Mouse (Mus musculus) heart, embryonic 13.5 days (tissue): Measurements from ENCODE around the gene Klf9. TPM values are rescaled to one million over a fixed set of nuclear protein-coding genes. Genes with fewer than 3 reads are reported as not detected.

Experiments
- ATAC-seq: fragments of 200-750 bp; cut with Nextera tagmentation; 2 replicates; pipeline ENCODE4 v1.8.0; 2017; ENCODE audit warnings: moderate TSS enrichment; ENCODE audit not compliant: insufficient number of reproducible peaks, low FRiP score, low TSS enrichment; ENCODE audit errors: extremely low read depth
- H3K27ac ChIP-seq: fragments of 300-500 bp; sonication (generic); replicated peaks from 2 replicates; pipeline ENCODE4 v1.5.1; 2015; ENCODE audit warnings: moderate library complexity, mild to moderate bottlenecking, inconsistent platforms
- H3K27me3 ChIP-seq: fragments of 300-500 bp; sonication (generic); replicated peaks from 2 replicates; pipeline ENCODE4 v1.6.1; 2015; ENCODE audit warnings: mild to moderate bottlenecking, inconsistent platforms
- H3K36me3 ChIP-seq: fragments of 300-500 bp; sonication (generic); 2 replicates; pipeline ENCODE4 v1.6.1; 2015; ENCODE audit warnings: mild to moderate bottlenecking, inconsistent platforms
- H3K4me1 ChIP-seq: fragments of 300-500 bp; sonication (generic); 2 replicates; pipeline ENCODE4 v1.6.1; 2015; ENCODE audit warnings: inconsistent platforms
- H3K4me2 ChIP-seq: fragments of 300-500 bp; sonication (generic); 2 replicates; pipeline ENCODE4 v1.6.1; 2015; ENCODE audit warnings: inconsistent platforms, mild to moderate bottlenecking, moderate library complexity
- H3K4me3 ChIP-seq: fragments of 300-500 bp; sonication (generic); 2 replicates; pipeline ENCODE4 v1.5.1; 2015; ENCODE audit warnings: moderate library complexity, mild to moderate bottlenecking, inconsistent platforms
- H3K9ac ChIP-seq: fragments of 300-500 bp; sonication (generic); 2 replicates; pipeline ENCODE4 v1.6.1; 2015; ENCODE audit warnings: inconsistent platforms, mild to moderate bottlenecking, moderate library complexity
- H3K9me3 ChIP-seq: fragments of 300-500 bp; sonication (generic); 2 replicates; pipeline ENCODE4 v1.6.1; 2016; ENCODE audit warnings: inconsistent platforms
- WGBS: fragments of 180-500 bp; shearing (Covaris S2); methylation state at CpG from one replicate; pipeline ENCODE4 v1.1.7; 2015; ENCODE audit warnings: mixed read lengths; 5-methylcytosine and 5-hydroxymethylcytosine counted together
- polyA plus RNA-seq: library from polyadenylated mRNA; unstranded; fragments of >200 nt; fragmentation: Nextera tagmentation; extraction: Ambion mirVana; gene quantifications from 2 replicates; pipeline ENCODE4 v1.2.1, GENCODE M21; 2015

The Klf9 gene
- polyA plus RNA-seq, 1 experiment from 2014 or later = 2.2 TPM

GRCm38 (mm10) chr19:23151651-23152070 lies 10.6 kb downstream of the Klf9 start:
- WGBS = 21% methylated on average over 11 of the region's 11 CpGs
- Histone ChIP-seq H3K4me2 (peak overlapping the region; percentile 55), H3K4me3 (no peak overlapping the region; the same call in 1 of the 2 replicates)

GRCm38 (mm10) chr19:23152201-23152640 lies 11.2 kb downstream of the Klf9 start:
- no peaks in the 10 kb centered on the region for H3K27me3 ChIP-seq
- H3K9me3 ChIP-seq = no peaks in the 10 kb centered on the region
- peaks cover 27% of the 10 kb centered on the region for H3K4me1 ChIP-seq
- peak overlapping the region; percentile 55 for H3K4me2 ChIP-seq
- no peak overlapping the region for H3K27ac ChIP-seq
- 17% methylated on average over 4 of the region's 4 CpGs for WGBS
- no peak for ATAC-seq
- no peak overlapping the region for H3K4me3 ChIP-seq
- no peaks in the 10 kb centered on the region for H3K36me3 ChIP-seq
- no peak overlapping the region for H3K9ac ChIP-seq

More at GRCm38 (mm10) chr19:23151651-23152070, 10.6 kb downstream of the Klf9 start:
- no peak for ATAC-seq
- no peaks in the 10 kb centered on the region for H3K9me3 ChIP-seq
- H3K27ac ChIP-seq = no peak overlapping the region
- H3K4me1 ChIP-seq = peaks cover 31% of the 10 kb centered on the region
- H3K9ac ChIP-seq = peak overlapping the region; percentile 62; the same call in 1 of the 2 replicates
- H3K36me3 ChIP-seq = no peaks in the 10 kb centered on the region
- H3K27me3 ChIP-seq = no peaks in the 10 kb centered on the region

- H3K27ac ChIP-seq = no peak overlapping the region
- no peak for ATAC-seq
- H3K36me3 ChIP-seq = no peaks in the 10 kb centered on the region
- peaks cover 27% of the 10 kb centered on the region for H3K4me1 ChIP-seq
- H3K4me2 ChIP-seq = peak overlapping the region; percentile 55; the same call in 1 of the 2 replicates
- H3K9me3 ChIP-seq = no peaks in the 10 kb centered on the region
- H3K9ac ChIP-seq = no peak overlapping the region
- no peak overlapping the region for H3K4me3 ChIP-seq
- H3K27me3 ChIP-seq = no peaks in the 10 kb centered on the region
- 62% methylated on average over 25 of the region's 25 CpGs for WGBS
Observed at GRCm38 (mm10) chr19:23152771-23153605, 12.0 kb downstream of the Klf9 start.

GRCm38 (mm10) chr19:23153606-23154127 lies 12.6 kb downstream of the Klf9 start:
- Histone ChIP-seq H3K9me3 (no peaks in the 10 kb centered on the region), H3K4me2 (no peak overlapping the region), H3K27ac (no peak overlapping the region), H3K27me3 (no peaks in the 10 kb centered on the region), H3K4me1 (peaks cover 27% of the 10 kb centered on the region), H3K36me3 (no peaks in the 10 kb centered on the region), H3K4me3 (no peak overlapping the region), H3K9ac (no peak overlapping the region)
- 77% methylated on average over 5 of the region's 5 CpGs for WGBS
- ATAC-seq = no peak

GRCm38 (mm10) chr19:23159780-23160395 lies 18.9 kb downstream of the Klf9 start:
- Histone ChIP-seq H3K9ac (no peak overlapping the region), H3K27ac (no peak overlapping the region), H3K9me3 (no peaks in the 10 kb centered on the region), H3K36me3 (no peaks in the 10 kb centered on the region), H3K4me2 (no peak overlapping the region), H3K27me3 (no peaks in the 10 kb centered on the region), H3K4me3 (no peak overlapping the region), H3K4me1 (peaks cover 15% of the 10 kb centered on the region)
- WGBS = 68% methylated on average over 10 of the region's 10 CpGs
- no peak for ATAC-seq

GRCm38 (mm10) chr19:23162387-23162809 lies 21.4 kb downstream of the Klf9 start:
- Histone ChIP-seq H3K9me3 (no peaks in the 10 kb centered on the region), H3K27me3 (no peaks in the 10 kb centered on the region), H3K9ac (no peak overlapping the region), H3K4me3 (no peak overlapping the region), H3K36me3 (no peaks in the 10 kb centered on the region), H3K4me1 (peaks cover 15% of the 10 kb centered on the region), H3K4me2 (peak overlapping the region; percentile 18), H3K27ac (no peak overlapping the region)
- no peak for ATAC-seq
- WGBS = 13% methylated on average over 8 of the region's 8 CpGs

GRCm38 (mm10) chr19:23162877-23163276 lies 21.9 kb downstream of the Klf9 start:
- Histone ChIP-seq H3K4me1 (peaks cover 15% of the 10 kb centered on the region), H3K27ac (no peak overlapping the region), H3K9me3 (no peaks in the 10 kb centered on the region), H3K36me3 (no peaks in the 10 kb centered on the region), H3K27me3 (no peaks in the 10 kb centered on the region), H3K4me3 (no peak overlapping the region), H3K9ac (no peak overlapping the region), H3K4me2 (peak overlapping the region; percentile 18)
- 48% methylated on average over 6 of the region's 6 CpGs for WGBS
- ATAC-seq = no peak

- Histone ChIP-seq H3K36me3 (no peaks in the 10 kb centered on the region), H3K9me3 (no peaks in the 10 kb centered on the region), H3K9ac (no peak overlapping the region), H3K4me1 (peaks cover 15% of the 10 kb centered on the region), H3K4me3 (no peak overlapping the region), H3K27me3 (no peaks in the 10 kb centered on the region), H3K4me2 (no peak overlapping the region), H3K27ac (no peak overlapping the region)
- no peak for ATAC-seq
- 67% methylated on average over 3 of the region's 3 CpGs for WGBS
Observed at GRCm38 (mm10) chr19:23163361-23163760, 22.3 kb downstream of the Klf9 start.

GRCm38 (mm10) chr19:23164651-23165240 lies 23.7 kb downstream of the Klf9 start:
- Histone ChIP-seq H3K9ac (no peak overlapping the region), H3K4me1 (peaks cover 15% of the 10 kb centered on the region)
- 89% methylated on average over 16 of the region's 16 CpGs for WGBS

GRCm38 (mm10) chr19:23166550-23167284 lies 25.7 kb downstream of the Klf9 start:
- no peak for ATAC-seq
- no peak overlapping the region for H3K4me2 ChIP-seq
- 79% methylated on average over 11 of the region's 11 CpGs for WGBS

More at GRCm38 (mm10) chr19:23164651-23165240, 23.7 kb downstream of the Klf9 start:
- Histone ChIP-seq H3K36me3 (no peaks in the 10 kb centered on the region), H3K27ac (no peak overlapping the region), H3K27me3 (no peaks in the 10 kb centered on the region), H3K4me3 (no peak overlapping the region), H3K9me3 (no peaks in the 10 kb centered on the region), H3K4me2 (no peak overlapping the region)
- ATAC-seq = no peak

More at GRCm38 (mm10) chr19:23166550-23167284, 25.7 kb downstream of the Klf9 start:
- Histone ChIP-seq H3K4me3 (no peak overlapping the region), H3K36me3 (peaks cover 5% of the 10 kb centered on the region; the same call in 1 of the 2 replicates), H3K9me3 (peaks cover 4% of the 10 kb centered on the region; the same call in 1 of the 2 replicates), H3K27me3 (no peaks in the 10 kb centered on the region), H3K27ac (no peak overlapping the region), H3K9ac (no peak overlapping the region), H3K4me1 (peaks cover 15% of the 10 kb centered on the region)
